Mouse (Mus musculus): ENCODE data around the gene Hoxa4.

Gene Hoxa4

GRCm38 (mm10) chr6:52216691-52217458 is 25.3 kb upstream of the Hoxa4 start:
- DNase-seq (ENCODE audit: low spot score in 2 of 2): no peak

- no peak for DNase-seq (ENCODE audit: low spot score in 2 of 2)
Observed at GRCm38 (mm10) chr6:52215771-52216535, 24.4 kb upstream of the Hoxa4 start.

GRCm38 (mm10) chr6:52215070-52215469 is 23.5 kb upstream of the Hoxa4 start:
- no peak for DNase-seq (ENCODE audit: low spot score in 2 of 2)

GRCm38 (mm10) chr6:52214271-52214670 is 22.7 kb upstream of the Hoxa4 start:
- no peak for DNase-seq (ENCODE audit: low spot score in 2 of 2)

- DNase-seq (ENCODE audit: low spot score in 2 of 2): no peak
Observed at GRCm38 (mm10) chr6:52213119-52213986, 21.8 kb upstream of the Hoxa4 start, which contains the start of the genes Hoxa3 and Gm28308. TSS of gene Hoxa3 (minus strand) at chr6:52213336. TSS of gene Gm28308 (minus strand) at chr6:52213339.

GRCm38 (mm10) chr6:52212556-52213118 is 21.1 kb upstream of the Hoxa4 start:
- no peak for DNase-seq (ENCODE audit: low spot score in 2 of 2)

GRCm38 (mm10) chr6:52211961-52212360 is 20.4 kb upstream of the Hoxa4 start:
- no peak for DNase-seq (ENCODE audit: low spot score in 2 of 2)

GRCm38 (mm10) chr6:52211170-52211935 is 19.8 kb upstream of the Hoxa4 start:
- peak; percentile 33 to 58 for DNase-seq (ENCODE audit: low spot score in 2 of 2)

GRCm38 (mm10) chr6:52209685-52210046 is 18.1 kb upstream of the Hoxa4 start:
- no peak for DNase-seq (ENCODE audit: low spot score in 2 of 2)

GRCm38 (mm10) chr6:52208868-52209684 is 17.5 kb upstream of the Hoxa4 start:
- DNase-seq (ENCODE audit: low spot score in 2 of 2): no peak

- no peak for DNase-seq (ENCODE audit: low spot score in 2 of 2)
Observed at GRCm38 (mm10) chr6:52208072-52208867, 16.7 kb upstream of the Hoxa4 start, which contains the start of gene Hoxa6. TSS of gene Hoxa6 (minus strand) at chr6:52208722.

GRCm38 (mm10) chr6:52207684-52207976 is 16.1 kb upstream of the Hoxa4 start:
- no peak for DNase-seq (ENCODE audit: low spot score in 2 of 2)

GRCm38 (mm10) chr6:52206882-52207683 is 15.5 kb upstream of the Hoxa4 start:
- DNase-seq (ENCODE audit: low spot score in 2 of 2): no peak

GRCm38 (mm10) chr6:52205638-52206621 is 14.4 kb upstream of the Hoxa4 start:
- DNase-seq (ENCODE audit: low spot score in 2 of 2): no peak

GRCm38 (mm10) chr6:52205221-52205620 is 13.7 kb upstream of the Hoxa4 start:
- no peak for DNase-seq (ENCODE audit: low spot score in 2 of 2)

- peak; percentile 50 to 66 for DNase-seq (ENCODE audit: low spot score in 2 of 2)
Observed at GRCm38 (mm10) chr6:52204050-52204752, 12.6 kb upstream of the Hoxa4 start, which contains the start of gene Hoxa5. TSS of gene Hoxa5 (minus strand) at chr6:52204587.
